Mouse (Mus musculus): ENCODE measurements around the gene Plpp2. TPM values are rescaled to one million over a fixed set of nuclear protein-coding genes. Genes with fewer than 3 reads are reported as not detected.
A peak's percentile ranks its signal among the peaks of the same experiment; 100 is the strongest.

Plpp2 gene
- total RNA-seq, 2 experiments from 2014 or later, result 7.9 to 13.9 TPM

DNA sequence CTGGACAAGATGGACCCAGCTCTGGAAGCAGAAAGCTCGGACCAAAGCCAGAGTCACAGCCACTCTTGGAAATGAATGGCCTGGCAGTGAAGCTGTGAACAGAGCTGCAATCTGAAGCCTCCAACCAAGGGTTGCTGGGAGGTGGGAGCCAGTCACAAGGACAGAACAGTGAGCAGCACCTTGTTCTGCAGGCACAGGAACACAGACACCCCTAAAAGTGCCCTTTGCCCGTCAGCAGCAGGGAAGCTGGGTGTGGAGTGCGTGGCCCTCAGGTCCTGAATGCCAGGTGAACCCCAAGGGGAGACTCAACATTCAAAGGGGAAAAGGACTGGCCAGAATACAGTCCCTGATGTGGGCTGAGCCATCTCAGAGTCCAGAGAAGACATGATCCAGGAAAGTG, 2.0 kb downstream of the Plpp2 start:
- no peak for ATAC-seq (replicated peaks; ENCODE audit: poor library complexity, severe bottlenecking)

DNA sequence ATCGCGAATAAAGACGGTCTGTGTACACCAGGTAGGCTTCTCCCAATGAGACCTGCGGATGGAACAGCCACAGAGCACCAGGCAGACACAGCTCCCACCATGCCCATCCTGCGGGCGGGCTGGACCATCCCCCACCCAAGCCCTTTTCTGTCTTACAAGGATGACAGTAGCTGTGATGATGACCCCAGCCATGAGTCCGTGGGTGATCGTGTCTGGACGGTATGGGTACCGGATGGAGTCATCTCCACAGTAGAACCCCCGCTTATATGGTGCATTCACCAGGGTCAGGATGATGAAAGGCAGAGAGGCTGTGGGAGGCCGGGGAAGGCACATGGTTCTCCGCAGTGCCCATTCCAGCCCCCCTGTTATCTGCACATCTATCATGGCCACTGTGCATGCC, 2.9 kb downstream of the Plpp2 start:
- ATAC-seq (replicated peaks; ENCODE audit: poor library complexity, severe bottlenecking), result no peak

DNA sequence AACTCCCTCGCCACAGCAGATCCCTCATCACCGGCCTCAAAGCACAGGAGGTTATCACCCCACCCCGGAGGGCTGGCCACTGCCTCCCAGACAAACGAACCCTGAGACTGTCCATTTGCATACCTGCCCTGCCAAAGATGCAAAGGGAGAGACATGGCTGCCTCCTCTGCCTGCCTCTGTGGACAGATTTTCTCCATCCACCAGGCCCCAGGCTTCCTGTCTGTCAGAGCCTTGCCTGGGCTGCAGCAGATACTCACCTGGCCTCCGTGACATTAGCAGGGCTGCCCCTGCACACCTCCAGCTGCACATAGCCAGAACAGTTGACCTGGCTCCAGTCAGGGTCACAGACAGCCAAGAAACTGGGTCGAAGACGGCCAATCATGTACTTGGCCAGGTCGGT, 3.4 kb downstream of the Plpp2 start:
- no peak for ATAC-seq (replicated peaks; ENCODE audit: poor library complexity, severe bottlenecking)

DNA sequence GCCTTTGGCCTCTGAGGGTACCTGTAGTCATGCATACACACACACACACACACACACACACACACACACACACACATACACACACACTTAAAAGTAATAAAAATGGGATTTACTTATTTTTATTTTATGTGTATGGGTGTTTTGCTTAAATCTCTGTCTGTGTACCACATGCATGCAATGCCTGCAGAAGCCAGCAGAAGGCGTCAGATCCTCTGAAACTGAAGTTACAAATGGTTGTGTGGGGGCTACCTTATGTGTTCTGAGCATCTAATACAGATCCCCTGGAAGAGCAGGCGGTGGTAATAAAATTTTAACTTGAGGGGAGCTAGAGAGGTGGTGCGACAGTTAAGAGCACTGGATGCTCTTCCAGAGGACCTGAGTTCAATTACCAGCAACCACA, 5.5 kb downstream of the Plpp2 start:
- no peak for ATAC-seq (replicated peaks; ENCODE audit: poor library complexity, severe bottlenecking)

DNA sequence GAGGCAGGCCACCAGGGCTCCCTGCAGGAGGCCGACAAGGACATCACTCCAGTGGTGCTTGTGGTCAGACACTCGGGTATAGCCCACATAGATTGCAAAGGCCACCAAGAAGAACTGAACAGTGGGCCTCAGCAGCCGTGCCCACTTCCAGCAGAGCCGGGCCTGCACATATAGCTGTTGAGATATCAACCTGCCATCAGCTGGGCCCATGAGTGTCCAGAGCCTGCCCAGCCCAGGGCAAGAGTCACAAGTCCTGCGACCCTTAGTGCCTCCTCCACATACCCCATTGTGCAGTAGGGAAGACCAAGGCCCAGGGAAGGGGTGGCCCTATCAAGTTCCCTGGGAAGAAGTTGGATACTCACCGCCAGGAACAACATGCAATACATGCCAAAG, 6.1 kb downstream of the Plpp2 start:
- ATAC-seq (replicated peaks; ENCODE audit: poor library complexity, severe bottlenecking), result no peak

DNA sequence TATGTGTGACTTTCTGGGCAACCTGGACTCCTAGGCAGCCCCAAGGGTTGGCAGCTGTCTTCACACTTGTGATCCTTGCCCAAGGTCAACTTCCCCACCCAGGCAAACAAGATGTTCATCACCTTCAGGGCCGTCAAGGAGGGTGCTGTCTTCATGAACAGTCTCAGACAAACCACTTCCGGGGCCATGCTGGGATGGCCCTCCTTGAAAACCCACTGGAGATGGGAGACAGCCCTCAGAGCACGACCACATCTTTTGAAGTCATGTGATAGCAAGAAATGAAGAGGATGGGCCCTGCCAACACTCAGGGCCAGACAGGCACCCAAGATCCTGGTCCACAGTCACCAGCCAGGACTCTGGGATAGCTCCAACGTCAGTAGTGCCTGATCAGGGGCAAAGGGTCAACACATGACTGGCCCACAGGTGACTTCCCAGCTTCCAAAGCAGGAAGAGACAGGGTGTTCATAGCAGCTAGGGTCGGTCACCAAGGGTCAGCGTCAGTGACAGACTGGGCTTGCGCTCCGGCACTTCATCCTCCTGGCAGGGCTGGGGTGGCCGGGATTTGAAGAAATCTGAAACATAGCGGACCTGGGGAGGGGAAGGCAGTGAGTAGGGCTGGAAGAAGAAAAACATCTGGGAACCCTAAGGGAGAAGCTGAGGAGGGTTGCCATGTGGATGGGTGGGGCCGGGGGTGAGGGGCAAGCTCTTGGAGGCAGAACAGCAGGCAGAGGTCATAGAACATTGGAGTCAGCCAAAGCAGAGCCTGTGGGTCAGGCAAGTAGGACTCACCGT, 6.7 kb downstream of the Plpp2 start:
- ATAC-seq (replicated peaks; ENCODE audit: poor library complexity, severe bottlenecking), result no peak

DNA sequence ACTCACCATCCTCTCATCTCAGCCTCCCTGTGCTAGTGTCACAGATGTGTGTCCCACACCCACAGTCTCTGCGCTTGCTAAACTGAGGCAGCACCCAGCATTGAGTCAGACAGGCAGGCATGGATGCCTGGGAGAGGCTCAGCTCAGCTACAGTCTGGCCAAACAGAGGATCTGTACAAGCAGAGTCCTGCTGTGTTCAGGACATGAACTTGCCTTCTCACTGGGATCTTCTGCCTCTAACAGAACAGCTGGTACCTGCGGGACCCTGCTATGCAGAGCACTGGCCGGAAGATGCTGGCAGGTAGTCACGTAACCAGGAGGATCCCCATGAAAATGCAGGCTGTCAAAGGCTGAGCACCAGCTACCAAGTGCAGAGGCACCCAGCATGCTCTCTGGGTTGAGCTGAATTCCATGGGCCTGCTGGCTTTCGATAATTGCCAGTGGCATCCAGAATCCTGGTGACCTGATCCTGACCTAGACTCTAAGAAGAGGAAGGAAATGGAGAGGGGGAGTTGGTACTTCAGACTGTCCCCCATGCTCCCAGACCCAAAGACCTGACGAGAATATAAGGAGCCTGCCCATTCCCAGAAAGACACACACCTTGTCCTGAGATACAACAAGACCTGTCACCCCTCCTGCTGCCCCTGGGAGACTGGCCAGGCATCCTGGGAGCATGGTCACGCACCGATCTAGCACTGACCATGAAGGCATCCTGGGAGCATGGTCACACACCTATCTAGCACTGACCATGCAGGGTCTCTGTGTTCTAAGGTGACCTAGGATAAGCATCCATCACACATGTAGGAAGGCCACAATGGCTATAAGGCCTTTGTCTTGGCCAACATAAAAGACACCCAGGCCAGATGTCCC, 7.9 kb downstream of the Plpp2 start:
- ATAC-seq (replicated peaks; ENCODE audit: poor library complexity, severe bottlenecking), result no peak

DNA sequence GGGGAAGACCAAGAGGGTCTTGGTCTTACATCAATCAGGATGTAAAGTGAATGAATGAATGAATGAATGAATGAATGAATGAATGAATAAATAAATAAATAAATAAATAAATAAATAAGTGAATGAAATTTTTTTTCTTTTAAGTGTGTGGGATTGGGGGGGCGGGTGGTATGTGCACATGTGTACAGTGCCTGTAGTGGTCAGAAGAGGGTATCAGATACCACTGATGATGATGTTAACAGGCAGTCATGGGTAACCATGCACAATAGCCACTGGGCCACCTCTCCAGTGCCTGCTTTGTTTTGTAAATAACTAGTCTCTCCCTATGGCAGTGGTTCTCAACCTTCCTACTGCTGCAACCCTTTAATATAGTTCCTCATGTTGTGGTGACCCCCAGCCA, 9.2 kb downstream of the Plpp2 start:
- peak; percentile 28; the same call in 1 of the 2 replicates for ATAC-seq (replicated peaks; ENCODE audit: poor library complexity, severe bottlenecking)

DNA sequence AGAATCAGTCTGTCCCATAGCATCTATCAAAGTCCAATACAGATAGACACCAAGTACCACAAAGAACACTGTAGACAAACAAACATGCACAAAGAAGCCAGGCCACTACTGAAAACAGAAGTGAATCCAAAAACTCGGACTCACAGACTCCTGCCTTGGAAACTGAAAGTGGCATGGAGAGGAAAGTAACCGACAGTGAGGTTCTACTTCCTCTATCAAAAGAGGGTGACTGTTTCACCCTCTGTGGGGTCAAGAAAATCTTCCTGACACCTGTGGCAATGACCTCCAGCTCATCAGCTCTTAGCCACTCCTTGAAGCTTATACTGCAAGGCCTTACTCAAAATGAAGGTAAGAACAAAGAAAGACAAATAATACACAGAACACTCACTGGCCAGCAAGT, 26.9 kb downstream of the Plpp2 start:
- peak; percentile 98 for ATAC-seq (replicated peaks; ENCODE audit: poor library complexity, severe bottlenecking)

DNA sequence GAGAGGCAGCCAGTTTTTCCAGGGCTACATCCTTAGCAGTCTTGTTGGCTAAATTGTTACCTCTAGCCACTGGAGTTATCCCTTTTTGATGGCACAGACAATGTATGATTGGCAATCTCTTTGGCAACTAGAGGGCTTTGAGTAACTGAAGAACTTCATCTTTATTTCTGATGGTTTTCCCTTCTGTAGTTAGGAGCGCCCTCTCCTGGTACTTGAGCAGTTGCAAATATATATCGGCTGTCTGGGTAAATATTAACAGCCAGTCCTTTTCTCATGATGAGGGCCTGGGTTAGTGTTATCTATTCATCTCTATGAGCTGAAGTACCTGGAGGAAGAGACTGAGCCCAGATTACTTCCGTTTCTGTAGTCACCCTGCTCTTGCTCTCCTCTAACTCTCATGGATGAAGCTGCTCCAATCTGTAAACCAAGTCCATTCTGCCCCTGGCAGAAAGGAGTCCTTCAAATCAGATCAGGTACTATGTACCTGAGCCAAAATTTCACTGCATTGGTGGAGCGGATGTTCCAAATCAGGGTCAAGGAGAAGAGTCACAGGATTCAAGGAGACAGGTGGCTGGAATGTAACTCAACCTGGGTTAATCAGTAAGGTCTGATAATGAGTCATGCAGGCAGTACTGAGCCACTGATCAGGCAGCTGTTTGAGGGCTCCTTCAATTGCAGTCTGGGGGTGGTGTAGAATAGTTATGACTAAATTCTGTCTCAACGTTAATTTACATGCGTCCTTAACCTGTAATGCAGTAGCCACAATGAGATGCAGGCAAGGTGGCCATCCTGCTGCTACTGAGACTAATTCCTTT, 30.6 kb downstream of the Plpp2 start:
- ATAC-seq (replicated peaks; ENCODE audit: poor library complexity, severe bottlenecking), result no peak

DNA sequence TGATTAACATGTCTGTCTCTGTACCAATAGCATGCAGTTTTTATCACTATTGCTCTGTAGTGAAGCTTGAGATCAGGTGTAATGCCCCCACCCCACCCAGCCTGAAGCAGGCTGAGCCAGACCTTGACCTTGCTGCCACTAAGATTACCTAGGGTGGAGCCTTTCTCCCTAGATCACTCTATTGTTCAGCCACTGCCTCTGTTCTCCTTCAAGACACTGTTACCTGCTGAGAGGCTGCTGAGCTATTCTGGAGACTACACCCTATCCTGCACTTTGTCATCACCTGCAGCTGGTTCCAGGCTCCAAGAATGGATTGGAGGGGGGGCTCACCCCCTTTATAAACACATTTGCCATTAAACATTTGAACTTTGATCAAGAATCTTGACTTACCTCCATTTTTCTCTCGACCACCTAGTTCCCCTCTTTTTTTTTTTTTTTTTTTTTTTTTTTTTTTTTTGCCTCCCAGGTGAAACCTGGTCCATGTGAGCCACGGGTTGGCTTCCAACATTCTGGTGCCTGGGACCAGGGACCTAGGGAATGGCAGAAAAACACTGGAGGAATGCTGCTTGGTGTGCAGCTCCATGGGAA, 36.8 kb downstream of the Plpp2 start:
- ATAC-seq (replicated peaks; ENCODE audit: poor library complexity, severe bottlenecking), result no peak

DNA sequence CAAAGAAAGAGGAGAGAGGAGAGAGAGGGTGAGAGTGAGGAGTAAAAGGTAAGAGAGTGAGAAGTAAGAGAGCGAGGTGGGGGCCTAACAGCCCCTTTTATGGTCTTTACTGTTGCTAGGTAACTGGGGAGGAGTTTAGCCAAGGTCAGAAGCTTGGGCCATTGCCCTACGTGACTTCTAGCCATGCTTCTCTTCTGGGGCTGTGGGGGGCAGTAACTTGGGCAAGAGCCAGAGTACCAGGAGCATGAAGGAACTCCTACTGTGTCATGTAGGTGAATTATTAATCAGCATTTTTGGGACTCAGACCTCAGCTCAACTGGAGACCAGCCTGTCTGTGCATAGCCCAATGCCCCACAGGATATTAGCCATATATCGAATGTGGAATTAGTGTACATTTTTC, 37.7 kb downstream of the Plpp2 start:
- no peak for ATAC-seq (replicated peaks; ENCODE audit: poor library complexity, severe bottlenecking)

Other genes with a start within 250 kb of the Plpp2 start
- gene Vmn2r82, start 177.3 kb downstream of the Plpp2 start, total RNA-seq (2014; fragmentation: Nextera tagmentation), result not detected in 2 replicates
- not detected in 2 replicates for gene Vmn2r82, start 177.3 kb downstream of the Plpp2 start, total RNA-seq (2017)
- not detected in 2 replicates for gene Vmn2r83, start 65.1 kb downstream of the Plpp2 start, total RNA-seq (2014; fragmentation: Nextera tagmentation)
- not detected in 2 replicates for gene Vmn2r83, start 65.1 kb downstream of the Plpp2 start, total RNA-seq (2017)
- gene Mier2, start 21.4 kb upstream of the Plpp2 start, total RNA-seq (2014; fragmentation: Nextera tagmentation), result 24.4 and 24.8 TPM in 2 replicates
- gene Mier2, start 21.4 kb upstream of the Plpp2 start, total RNA-seq (2017), result 10.8 and 16.8 TPM in 2 replicates
- gene Theg, start 53.5 kb upstream of the Plpp2 start, total RNA-seq (2014; fragmentation: Nextera tagmentation), result not detected in 2 replicates
- not detected in 2 replicates for gene Theg, start 53.5 kb upstream of the Plpp2 start, total RNA-seq (2017)
- not detected in 2 replicates for gene C2cd4c, start 80.2 kb upstream of the Plpp2 start, total RNA-seq (2014; fragmentation: Nextera tagmentation)
- not detected in 2 replicates for gene C2cd4c, start 80.2 kb upstream of the Plpp2 start, total RNA-seq (2017)
- gene Shc2, start 104.1 kb upstream of the Plpp2 start, total RNA-seq (2014; fragmentation: Nextera tagmentation), result not detected in 2 replicates
- not detected in 2 replicates for gene Shc2, start 104.1 kb upstream of the Plpp2 start, total RNA-seq (2017)
- gene Odf3l2, start 111.9 kb upstream of the Plpp2 start, total RNA-seq (2014; fragmentation: Nextera tagmentation), result not detected in 2 replicates
- gene Odf3l2, start 111.9 kb upstream of the Plpp2 start, total RNA-seq (2017), result not detected in 2 replicates
- not detected in 2 replicates for gene Madcam1, start 130.8 kb upstream of the Plpp2 start, total RNA-seq (2014; fragmentation: Nextera tagmentation)
- gene Madcam1, start 130.8 kb upstream of the Plpp2 start, total RNA-seq (2017), result not detected in 2 replicates
- gene Tpgs1, start 135.6 kb upstream of the Plpp2 start, total RNA-seq (2014; fragmentation: Nextera tagmentation), result 7.4 and 9.7 TPM in 2 replicates
- 8.1 and 14.6 TPM in 2 replicates for gene Tpgs1, start 135.6 kb upstream of the Plpp2 start, total RNA-seq (2017)
- 110 and 115 TPM in 2 replicates for gene Cdc34, start 148.4 kb upstream of the Plpp2 start, total RNA-seq (2014; fragmentation: Nextera tagmentation)
- 98.7 and 142 TPM in 2 replicates for gene Cdc34, start 148.4 kb upstream of the Plpp2 start, total RNA-seq (2017)
- 2.2 TPM in 1 of 2 replicates, not detected in the other for gene Gzmm, start 155.2 kb upstream of the Plpp2 start, total RNA-seq (2014; fragmentation: Nextera tagmentation)
- 0.34 TPM in 1 of 2 replicates, not detected in the other for gene Gzmm, start 155.2 kb upstream of the Plpp2 start, total RNA-seq (2017)
- 253 and 319 TPM in 2 replicates for gene Bsg, start 170.7 kb upstream of the Plpp2 start, total RNA-seq (2014; fragmentation: Nextera tagmentation)
- gene Bsg, start 170.7 kb upstream of the Plpp2 start, total RNA-seq (2017), result 278 and 345 TPM in 2 replicates
- 0.28 TPM in 1 of 2 replicates, not detected in the other for gene Hcn2, start 182.8 kb upstream of the Plpp2 start, total RNA-seq (2014; fragmentation: Nextera tagmentation)
- gene Hcn2, start 182.8 kb upstream of the Plpp2 start, total RNA-seq (2017), result 0.39 TPM in 1 of 2 replicates, not detected in the other
- 28.6 and 56.2 TPM in 2 replicates for gene Polrmt, start 212.8 kb upstream of the Plpp2 start, total RNA-seq (2014; fragmentation: Nextera tagmentation)
- gene Polrmt, start 212.8 kb upstream of the Plpp2 start, total RNA-seq (2017), result 12.7 and 14.0 TPM in 2 replicates
- not detected in 2 replicates for gene Fgf22, start 221.3 kb upstream of the Plpp2 start, total RNA-seq (2014; fragmentation: Nextera tagmentation)
- not detected in 2 replicates for gene Fgf22, start 221.3 kb upstream of the Plpp2 start, total RNA-seq (2017)
- gene Rnf126, start 233.2 kb upstream of the Plpp2 start, total RNA-seq (2014; fragmentation: Nextera tagmentation), result 32.1 and 64.5 TPM in 2 replicates
- gene Rnf126, start 233.2 kb upstream of the Plpp2 start, total RNA-seq (2017), result 17.3 and 28.2 TPM in 2 replicates
- 4.6 TPM in 1 of 2 replicates, not detected in the other for gene Fstl3, start 243.5 kb upstream of the Plpp2 start, total RNA-seq (2014; fragmentation: Nextera tagmentation)
- 0.62 and 1.4 TPM in 2 replicates for gene Fstl3, start 243.5 kb upstream of the Plpp2 start, total RNA-seq (2017)

Data from granulocyte monocyte progenitor cell, adult 5-6 weeks (primary cell).